Mouse (Mus musculus) kidney, postnatal 25 days (tissue): ENCODE results near the gene Ceacam1.
A peak's percentile ranks its signal among the peaks of the same experiment; 100 is the strongest.
"Not testable (repeated sequence)": the region's sequence is repeated elsewhere in the genome, so short reads cannot be mapped to it uniquely, and the experiment has no call there.

Source experiments
- DNase-seq, 2 experiments: peaks; one replicate each; pipeline ENCODE4 v3.0.0; 2021; ENCODE audit warnings: mixed read lengths in 2 of 2

Ceacam1 gene

GRCm38 (mm10) chr7:25477091-25477751 lies at the start of gene Ceacam1:
TSS of gene Ceacam1 (minus strand) at chr7:25477603.
- DNase-seq, result peak; percentile 81 to 89

- DNase-seq, result peak in 1 of 2 experiments; percentile 59
These were observed 38.8 kb upstream of the Ceacam1 start for GRCm38 (mm10) chr7:25516070-25516777.

GRCm38 (mm10) chr7:25515667-25516066 lies 38.3 kb upstream of the Ceacam1 start:
- not testable (repeated sequence) for DNase-seq

- DNase-seq, result no peak
These were observed 32.5 kb upstream of the Ceacam1 start for GRCm38 (mm10) chr7:25509925-25510324.

- no peak for DNase-seq
These were observed 17.2 kb upstream of the Ceacam1 start for GRCm38 (mm10) chr7:25494649-25495048.

GRCm38 (mm10) chr7:25490698-25491097 lies 13.3 kb upstream of the Ceacam1 start:
- DNase-seq, result not testable (repeated sequence)

- not testable (repeated sequence) for DNase-seq
These were observed 12.0 kb upstream of the Ceacam1 start for GRCm38 (mm10) chr7:25489382-25489781.

- DNase-seq, result peak; percentile 76 to 78
These were observed 8.8 kb upstream of the Ceacam1 start for GRCm38 (mm10) chr7:25486186-25486585.

GRCm38 (mm10) chr7:25485061-25485460 lies 7.7 kb upstream of the Ceacam1 start:
- DNase-seq, result no peak

- DNase-seq, result no peak
These were observed 5.8 kb upstream of the Ceacam1 start for GRCm38 (mm10) chr7:25483133-25483735.

GRCm38 (mm10) chr7:25480791-25481190 lies 3.4 kb upstream of the Ceacam1 start:
- DNase-seq, result not testable (repeated sequence)

- DNase-seq, result peak; percentile 55 to 57
These were observed 2.0 kb upstream of the Ceacam1 start for GRCm38 (mm10) chr7:25479440-25479839.

GRCm38 (mm10) chr7:25477752-25478093 lies 320 bp upstream of the Ceacam1 start:
- not testable (repeated sequence) for DNase-seq

GRCm38 (mm10) chr7:25471821-25472220 lies 5.6 kb downstream of the Ceacam1 start:
- DNase-seq, result not testable (repeated sequence)

- DNase-seq, result not testable (repeated sequence)
These were observed 11.8 kb downstream of the Ceacam1 start for GRCm38 (mm10) chr7:25465586-25465985.

GRCm38 (mm10) chr7:25465010-25465409 lies 12.4 kb downstream of the Ceacam1 start:
- DNase-seq, result no peak

- DNase-seq, result peak in 1 of 2 experiments; percentile 42
These were observed 15.4 kb downstream of the Ceacam1 start for GRCm38 (mm10) chr7:25462033-25462337.

GRCm38 (mm10) chr7:25461336-25462032 lies 15.9 kb downstream of the Ceacam1 start:
- DNase-seq, result peak; percentile 35 to 42

- DNase-seq, result peak; percentile 57 to 82
These were observed 25.3 kb downstream of the Ceacam1 start for GRCm38 (mm10) chr7:25452103-25452502.

GRCm38 (mm10) chr7:25449913-25450890 lies 27.2 kb downstream of the Ceacam1 start:
- peak; percentile 60 to 75 for DNase-seq

- DNase-seq, result no peak
These were observed 36.6 kb downstream of the Ceacam1 start for GRCm38 (mm10) chr7:25440816-25441153.
